Mouse (Mus musculus): ENCODE data around the gene Stk39. TPM values are rescaled to one million over a fixed set of nuclear protein-coding genes. Genes with fewer than 3 reads are reported as not detected.

Gene Stk39
- total RNA-seq, 2 experiments from 2014 or later = 81.3 to 83.2 TPM

GRCm38 (mm10) chr2:68196245-68196644 lies 275.8 kb downstream of the Stk39 start:
- intact Hi-C loops (cut with DNase I) = no loop called here
- no peak for DNase-seq (ENCODE audit: low spot score)

- intact Hi-C loops (cut with DNase I) = no loop called here
- no peak for DNase-seq (ENCODE audit: low spot score)
Measured at GRCm38 (mm10) chr2:68194444-68194843, 277.6 kb downstream of the Stk39 start.

GRCm38 (mm10) chr2:68193465-68193837 lies 278.6 kb downstream of the Stk39 start:
- DNase-seq (ENCODE audit: low spot score) = no peak

GRCm38 (mm10) chr2:68192605-68193464 lies 279.2 kb downstream of the Stk39 start:
- intact Hi-C loops (cut with DNase I) = no loop called here
- DNase-seq (ENCODE audit: low spot score) = no peak

More at GRCm38 (mm10) chr2:68193465-68193837, 278.6 kb downstream of the Stk39 start:
- intact Hi-C loops (cut with DNase I) = no loop called here

- no peak for DNase-seq (ENCODE audit: low spot score)
- intact Hi-C loops (cut with DNase I) = no loop called here
Measured at GRCm38 (mm10) chr2:68176425-68176824, 295.6 kb downstream of the Stk39 start.

GRCm38 (mm10) chr2:68171306-68171705 lies 300.8 kb downstream of the Stk39 start:
- DNase-seq (ENCODE audit: low spot score) = no peak
- intact Hi-C loops (cut with DNase I) = no loop called here

- intact Hi-C loops (cut with DNase I) = no loop called here
- DNase-seq (ENCODE audit: low spot score) = no peak
Measured at GRCm38 (mm10) chr2:68162012-68162411, 310.1 kb downstream of the Stk39 start.

GRCm38 (mm10) chr2:68160566-68160965 lies 311.5 kb downstream of the Stk39 start:
- DNase-seq (ENCODE audit: low spot score) = no peak
- intact Hi-C loops (cut with DNase I) = no loop called here

Other genes with a start within 250 kb of the Stk39 start
- not detected for gene 4933409G03Rik, start 110.1 kb upstream of the Stk39 start, total RNA-seq (2021)
- not detected for gene 4932414N04Rik, start 184.2 kb upstream of the Stk39 start, total RNA-seq (2021)